Mouse (Mus musculus) bone marrow, adult 2 months (tissue): Measurements from ENCODE around the gene Pigs.

Experiments used
- CTCF ChIP-seq: fragments of 200-500 bp; IDR thresholded peaks from 2 replicates; pipeline ENCODE4 v1.5.1; 2011; ENCODE audit warnings: low read length, control low read depth; ENCODE audit not compliant: control insufficient read depth, insufficient read depth
- POLR2A ChIP-seq: fragments of 200-500 bp; IDR thresholded peaks from 2 replicates; pipeline ENCODE4 v1.6.1; 2011; ENCODE audit warnings: low read depth, mild to moderate bottlenecking, control low read depth, low read length, borderline replicate concordance; ENCODE audit not compliant: control insufficient read depth

DNA sequence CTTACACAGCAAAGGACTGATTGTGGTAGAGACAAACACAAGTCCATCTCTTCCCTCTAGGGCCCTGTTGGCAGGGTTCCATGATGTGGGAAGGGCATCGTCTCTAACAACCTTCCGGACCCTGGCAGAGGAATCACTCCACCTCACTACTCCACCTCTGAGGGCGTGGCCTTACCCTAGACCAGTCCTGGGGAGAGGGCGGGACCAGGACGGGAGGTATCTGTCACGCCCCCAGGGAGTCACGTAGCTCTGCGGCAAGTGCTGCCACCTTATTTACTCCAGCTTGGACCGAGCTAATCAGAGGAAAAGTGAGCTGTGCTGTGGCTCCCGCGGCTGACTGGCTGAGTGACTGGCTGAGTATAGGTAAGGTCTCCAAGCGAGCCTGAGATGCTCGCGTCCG is 5.4 kb upstream of the Pigs start, which contains the start of gene Aldoc:
- no peak for TF ChIP-seq CTCF
- TF ChIP-seq POLR2A: no peak
